Mouse (Mus musculus) lung, adult 18-20 months (tissue): ENCODE data around the gene Gkn3.

Experiments used
- DNase-seq, 2 experiments: peaks; one replicate each; pipeline ENCODE4 v3.0.0; 2022; ENCODE audit warnings: mixed read lengths in 2 of 2

The Gkn3 gene

GRCm38 (mm10) chr6:87350829-87351228 lies 37.9 kb downstream of the Gkn3 start, which contains the start of gene Gkn1:
Gene Gkn1, minus strand, starts transcription at chr6:87350942.
- DNase-seq = no peak

- DNase-seq = peak; percentile 24 to 35
Observed at GRCm38 (mm10) chr6:87335935-87336295, 52.8 kb downstream of the Gkn3 start.

GRCm38 (mm10) chr6:87335091-87335934 lies 53.4 kb downstream of the Gkn3 start, which contains the start of gene Antxr1:
Gene Antxr1, minus strand, starts transcription at chr6:87335821.
- peak; percentile 53 to 60 for DNase-seq

- peak; percentile 27 to 56 for DNase-seq
Observed at GRCm38 (mm10) chr6:87334361-87335090, 54.2 kb downstream of the Gkn3 start.
